Mouse (Mus musculus) intestine, embryonic 14.5 days (tissue): ENCODE measurements around the gene Tle1. TPM values are rescaled to one million over a fixed set of nuclear protein-coding genes. Genes with fewer than 3 reads are reported as not detected.

Experiments
- ATAC-seq: fragments of 200-750 bp; cut with Nextera tagmentation; replicated peaks from 2 replicates; pipeline ENCODE4 v1.8.0; 2017; ENCODE audit warnings: low read depth, moderate number of reproducible peaks, moderate TSS enrichment, moderate library complexity; ENCODE audit not compliant: low FRiP score, low TSS enrichment
- DNase-seq: peaks from one replicate; pipeline ENCODE4 v3.0.0-alpha.2; 2018; ENCODE audit warnings: low spot score
- H3K27ac ChIP-seq: fragments of 300-500 bp; sonication (generic); 2 replicates; pipeline ENCODE4 v1.5.1; 2014; ENCODE audit warnings: low read depth, mild to moderate bottlenecking, control low read depth
- H3K27me3 ChIP-seq: fragments of 300-500 bp; sonication (generic); replicated peaks from 2 replicates; pipeline ENCODE4 v1.6.1; 2014; ENCODE audit warnings: low read length, control low read depth; ENCODE audit not compliant: control insufficient read depth, insufficient read depth
- H3K36me3 ChIP-seq: fragments of 300-500 bp; sonication (generic); 2 replicates; pipeline ENCODE4 v1.6.1; 2014; ENCODE audit warnings: low read length, control low read depth; ENCODE audit not compliant: control insufficient read depth, insufficient read depth
- H3K4me1 ChIP-seq: fragments of 300-500 bp; sonication (generic); replicated peaks from 2 replicates; pipeline ENCODE4 v1.6.1; 2014; ENCODE audit warnings: low read length, control low read depth, mixed read lengths; ENCODE audit not compliant: control insufficient read depth, insufficient read depth
- H3K4me2 ChIP-seq: fragments of 300-500 bp; sonication (generic); 2 replicates; pipeline ENCODE4 v1.6.1; 2014; ENCODE audit warnings: low read length
- H3K4me3 ChIP-seq: fragments of 300-500 bp; sonication (generic); 2 replicates; pipeline ENCODE4 v1.5.1; 2014; ENCODE audit warnings: low read depth, low read length, control low read depth, mixed read lengths
- H3K9ac ChIP-seq: fragments of 300-500 bp; sonication (generic); 2 replicates; pipeline ENCODE4 v1.6.1; 2014; ENCODE audit warnings: mild to moderate bottlenecking, low read length
- H3K9me3 ChIP-seq: fragments of 300-500 bp; sonication (generic); 2 replicates; pipeline ENCODE4 v1.6.1; 2016; ENCODE audit warnings: low read length, control low read depth; ENCODE audit not compliant: control insufficient read depth
- WGBS: fragments of 180-500 bp; shearing (Covaris S2); extraction: QIAGEN DNeasy Blood & Tissue Kit; methylation state at CpG from one replicate; pipeline ENCODE4 v1.1.7; 2014; 5-methylcytosine and 5-hydroxymethylcytosine counted together
- polyA plus RNA-seq: library from polyadenylated mRNA; unstranded; fragments of >200 nt; fragmentation: Nextera tagmentation; extraction: Ambion mirVana; gene quantifications from 2 replicates; pipeline ENCODE4 v1.2.1, GENCODE M21; 2014

The Tle1 gene
- polyA plus RNA-seq, 1 experiment from 2014 or later = 25.5 TPM

- H3K36me3 ChIP-seq = peaks cover 55% of the 10 kb centered on the region
These were observed 75.9 kb downstream of the Tle1 start for GRCm38 (mm10) chr4:72124790-72125189.

DNA sequence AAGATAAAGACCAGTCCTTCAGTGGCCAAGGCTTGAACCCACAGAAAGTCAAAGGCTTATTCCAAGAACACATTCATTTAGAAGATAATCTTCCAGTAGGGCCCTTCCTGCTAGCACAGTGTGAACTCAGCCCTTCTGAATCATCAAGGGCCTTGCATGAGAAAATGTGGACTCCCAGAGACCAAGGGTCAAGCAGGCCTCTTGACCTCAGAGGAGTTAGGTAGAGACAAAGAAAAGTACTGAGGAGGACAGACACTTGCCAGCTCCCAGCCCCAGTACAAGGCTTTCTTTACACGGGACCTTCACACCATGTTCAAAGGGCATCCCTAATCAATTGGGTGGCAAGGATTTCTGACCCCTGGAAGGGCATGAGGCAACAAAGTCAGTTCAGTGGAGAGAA is 77.9 kb downstream of the Tle1 start:
- ATAC-seq (no peak), DNase-seq (no peak)
- Histone ChIP-seq H3K36me3 (peaks cover 60% of the 10 kb centered on the region), H3K9me3 (no peaks in the 10 kb centered on the region), H3K4me2 (no peak overlapping the region), H3K4me1 (no peaks in the 10 kb centered on the region), H3K27me3 (no peaks in the 10 kb centered on the region), H3K9ac (no peak overlapping the region), H3K27ac (no peak overlapping the region), H3K4me3 (no peak overlapping the region)
- WGBS = 12% methylated on average over 1 of the region's 1 CpGs

More at GRCm38 (mm10) chr4:72124790-72125189, 75.9 kb downstream of the Tle1 start:
- Histone ChIP-seq H3K9ac (no peak overlapping the region), H3K27me3 (no peaks in the 10 kb centered on the region), H3K4me1 (no peaks in the 10 kb centered on the region), H3K4me2 (no peak overlapping the region), H3K9me3 (no peaks in the 10 kb centered on the region), H3K4me3 (no peak overlapping the region), H3K27ac (no peak overlapping the region)
- 86% methylated on average over 5 of the region's 5 CpGs for WGBS
- no peak for ATAC-seq
- DNase-seq = no peak

DNA sequence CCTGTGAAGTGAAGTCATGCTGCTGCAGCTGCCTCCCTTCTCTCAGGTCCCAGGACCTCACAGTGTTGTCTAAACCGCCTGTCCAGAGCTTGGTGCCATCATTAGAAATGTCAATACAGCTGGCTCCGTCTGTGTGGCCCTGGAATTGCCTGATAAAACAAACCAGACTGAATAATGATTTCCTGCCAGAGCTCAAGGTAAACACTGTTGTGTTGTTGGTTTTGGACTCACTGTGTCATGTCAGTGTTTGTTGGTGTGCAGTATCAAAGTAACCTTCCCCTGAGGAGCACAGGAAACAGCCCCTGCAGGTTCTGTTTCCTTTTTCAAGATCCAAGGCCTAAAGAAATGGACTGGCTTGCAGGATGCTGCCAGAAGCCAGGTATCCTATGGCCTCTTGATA is 78.4 kb downstream of the Tle1 start:
- 23% methylated on average over 2 of the region's 2 CpGs for WGBS
- H3K36me3 ChIP-seq = peaks cover 62% of the 10 kb centered on the region
- H3K27ac ChIP-seq = no peak overlapping the region
- no peaks in the 10 kb centered on the region for H3K27me3 ChIP-seq
- no peak for DNase-seq
- no peaks in the 10 kb centered on the region for H3K9me3 ChIP-seq
- no peak overlapping the region for H3K4me2 ChIP-seq
- no peaks in the 10 kb centered on the region for H3K4me1 ChIP-seq
- no peak overlapping the region for H3K9ac ChIP-seq
- no peak overlapping the region for H3K4me3 ChIP-seq
- no peak for ATAC-seq

- 81% methylated on average over 6 of the region's 6 CpGs for WGBS
- Histone ChIP-seq H3K4me3 (no peak overlapping the region), H3K9ac (no peak overlapping the region), H3K9me3 (no peaks in the 10 kb centered on the region), H3K27me3 (no peaks in the 10 kb centered on the region), H3K4me1 (no peaks in the 10 kb centered on the region), H3K27ac (no peak overlapping the region), H3K4me2 (no peak overlapping the region), H3K36me3 (peaks cover 66% of the 10 kb centered on the region)
- ATAC-seq (no peak), DNase-seq (no peak)
These were observed 80.7 kb downstream of the Tle1 start for GRCm38 (mm10) chr4:72120050-72120449.

DNA sequence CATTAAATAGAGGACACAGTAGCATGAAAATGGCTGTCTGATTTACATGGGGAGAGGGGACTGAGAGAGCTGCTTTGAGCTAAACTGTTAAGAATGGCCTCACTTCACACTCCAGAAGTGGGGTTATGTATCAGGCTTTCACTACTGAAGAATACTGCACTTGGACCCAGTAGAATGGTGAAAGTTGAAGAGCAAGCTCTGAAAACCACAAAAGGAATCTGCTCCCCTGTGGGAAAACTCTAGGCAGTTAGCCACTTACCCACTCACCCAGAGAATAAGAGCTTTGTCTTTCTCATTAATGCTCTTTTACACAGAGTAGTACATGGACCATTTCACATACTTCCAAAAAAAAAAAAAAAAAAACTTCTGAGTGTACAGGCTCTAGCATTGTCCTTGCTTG is 95.0 kb downstream of the Tle1 start:
- no peak overlapping the region for H3K27ac ChIP-seq
- no peaks in the 10 kb centered on the region for H3K4me1 ChIP-seq
- no peak for ATAC-seq
- H3K36me3 ChIP-seq = no peaks in the 10 kb centered on the region
- no peak for DNase-seq
- H3K9me3 ChIP-seq = peaks cover 6% of the 10 kb centered on the region; the same call in 1 of the 2 replicates
- H3K27me3 ChIP-seq = no peaks in the 10 kb centered on the region
- H3K4me3 ChIP-seq = no peak overlapping the region
- no peak overlapping the region for H3K4me2 ChIP-seq
- H3K9ac ChIP-seq = no peak overlapping the region

GRCm38 (mm10) chr4:72104186-72104585 is 96.5 kb downstream of the Tle1 start:
- ATAC-seq (no peak), DNase-seq (no peak)
- Histone ChIP-seq H3K9me3 (peaks cover 7% of the 10 kb centered on the region; the same call in 1 of the 2 replicates), H3K4me3 (no peak overlapping the region), H3K36me3 (no peaks in the 10 kb centered on the region), H3K9ac (no peak overlapping the region), H3K27ac (no peak overlapping the region), H3K4me2 (no peak overlapping the region), H3K27me3 (no peaks in the 10 kb centered on the region), H3K4me1 (no peaks in the 10 kb centered on the region)

GRCm38 (mm10) chr4:72087811-72088210 is 112.9 kb downstream of the Tle1 start:
- ATAC-seq = no peak

GRCm38 (mm10) chr4:72069111-72069534 is 131.6 kb downstream of the Tle1 start:
- Histone ChIP-seq H3K4me2 (no peak overlapping the region), H3K9ac (no peak overlapping the region), H3K36me3 (no peaks in the 10 kb centered on the region), H3K4me3 (no peak overlapping the region), H3K4me1 (no peaks in the 10 kb centered on the region), H3K27me3 (no peaks in the 10 kb centered on the region), H3K27ac (no peak overlapping the region), H3K9me3 (no peaks in the 10 kb centered on the region)
- ATAC-seq (no peak), DNase-seq (no peak)
- 28% methylated on average over 5 of the region's 5 CpGs for WGBS

More at GRCm38 (mm10) chr4:72087811-72088210, 112.9 kb downstream of the Tle1 start:
- Histone ChIP-seq H3K4me3 (no peak overlapping the region), H3K9me3 (no peaks in the 10 kb centered on the region), H3K27me3 (no peaks in the 10 kb centered on the region), H3K4me1 (no peaks in the 10 kb centered on the region), H3K27ac (no peak overlapping the region), H3K9ac (no peak overlapping the region), H3K36me3 (no peaks in the 10 kb centered on the region), H3K4me2 (no peak overlapping the region)
- DNase-seq = no peak
- WGBS = 89% methylated on average over 4 of the region's 4 CpGs

DNA sequence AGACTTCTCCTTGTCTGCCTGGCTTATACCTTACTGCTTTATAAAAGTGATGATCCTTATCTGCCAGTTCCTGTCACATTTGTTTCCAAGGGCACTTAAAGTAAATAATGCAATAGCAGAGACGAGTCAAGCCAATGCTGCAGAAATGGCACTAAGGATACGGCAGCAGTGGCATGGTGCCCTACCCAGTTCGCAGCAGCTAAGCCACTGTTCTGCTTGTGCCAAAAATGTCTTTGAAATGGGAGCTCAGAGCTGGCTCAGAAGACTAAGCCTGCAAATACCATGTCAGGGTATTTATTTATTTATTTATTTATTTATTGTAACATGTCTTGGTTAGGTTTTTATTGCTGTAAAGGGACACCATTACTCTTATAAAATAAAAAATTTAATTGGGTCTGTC is 132.8 kb downstream of the Tle1 start:
- WGBS = 63% methylated on average over 3 of the region's 3 CpGs
- no peak overlapping the region for H3K9ac ChIP-seq
- H3K9me3 ChIP-seq = no peaks in the 10 kb centered on the region
- ATAC-seq = no peak
- DNase-seq = no peak
- H3K36me3 ChIP-seq = no peaks in the 10 kb centered on the region
- no peak overlapping the region for H3K27ac ChIP-seq
- H3K4me3 ChIP-seq = no peak overlapping the region
- H3K4me2 ChIP-seq = no peak overlapping the region
- no peaks in the 10 kb centered on the region for H3K27me3 ChIP-seq
- H3K4me1 ChIP-seq = no peaks in the 10 kb centered on the region
